Mouse (Mus musculus) limb, embryonic 10.5 days (tissue): Measurements from ENCODE around the gene Ccne1. TPM values are rescaled to one million over a fixed set of nuclear protein-coding genes. Genes with fewer than 3 reads are reported as not detected.

ENCODE experiments used
- DNase-seq: peaks from one replicate; pipeline ENCODE4 v3.0.0-alpha.2; 2017; ENCODE audit warnings: low spot score
- H3K27ac ChIP-seq: fragments of 300-500 bp; sonication (generic); 2 replicates; pipeline ENCODE4 v1.5.1; 2016; ENCODE audit warnings: mild to moderate bottlenecking
- H3K27me3 ChIP-seq: fragments of 300-500 bp; sonication (generic); 2 replicates; pipeline ENCODE4 v1.6.1; 2016; ENCODE audit warnings: low read depth, mild to moderate bottlenecking; ENCODE audit not compliant: poor library complexity, severe bottlenecking
- H3K36me3 ChIP-seq: fragments of 300-500 bp; sonication (generic); 2 replicates; pipeline ENCODE4 v1.6.1; 2016; ENCODE audit warnings: mild to moderate bottlenecking, moderate library complexity
- H3K4me1 ChIP-seq: fragments of 300-500 bp; sonication (generic); 2 replicates; pipeline ENCODE4 v1.6.1; 2016
- H3K4me3 ChIP-seq: fragments of 300-500 bp; sonication (generic); 2 replicates; pipeline ENCODE4 v1.5.1; 2016; ENCODE audit warnings: mild to moderate bottlenecking, moderate library complexity
- H3K9me3 ChIP-seq: fragments of 300-500 bp; sonication (generic); replicated peaks from 2 replicates; pipeline ENCODE4 v1.6.1; 2016; ENCODE audit warnings: mild to moderate bottlenecking
- WGBS: fragments of 180-500 bp; shearing (Covaris S2); methylation state at CpG from one replicate; pipeline ENCODE4 v1.1.7; 2016; 5-methylcytosine and 5-hydroxymethylcytosine counted together
- polyA plus RNA-seq: library from polyadenylated mRNA; unstranded; fragments of >200 nt; fragmentation: Nextera tagmentation; extraction: Ambion mirVana; gene quantifications from 2 replicates; pipeline ENCODE4 v1.2.1, GENCODE M21; 2016

Gene Ccne1
- polyA plus RNA-seq, 1 experiment from 2014 or later: 158 TPM

GRCm38 (mm10) chr7:38087856-38088255 is 19.5 kb downstream of the Ccne1 start:
- Histone ChIP-seq H3K36me3 (no peaks in the 10 kb centered on the region), H3K27ac (no peak overlapping the region), H3K4me1 (peaks cover 26% of the 10 kb centered on the region), H3K4me3 (no peak overlapping the region), H3K27me3 (peaks cover 24% of the 10 kb centered on the region), H3K9me3 (no peaks in the 10 kb centered on the region)
- no peak for DNase-seq
- 89% methylated on average over 8 of the region's 8 CpGs for WGBS

GRCm38 (mm10) chr7:38086401-38086800 is 20.9 kb downstream of the Ccne1 start:
- Histone ChIP-seq H3K4me1 (peaks cover 22% of the 10 kb centered on the region), H3K4me3 (peak overlapping the region; percentile 57), H3K9me3 (no peaks in the 10 kb centered on the region), H3K36me3 (no peaks in the 10 kb centered on the region), H3K27me3 (peaks cover 24% of the 10 kb centered on the region), H3K27ac (no peak overlapping the region)
- 43% methylated on average over 8 of the region's 8 CpGs for WGBS
- DNase-seq: no peak

- peak; percentile 65 for DNase-seq
- Histone ChIP-seq H3K4me1 (peaks cover 22% of the 10 kb centered on the region), H3K27ac (peak overlapping the region; percentile 67), H3K36me3 (no peaks in the 10 kb centered on the region), H3K9me3 (no peaks in the 10 kb centered on the region), H3K27me3 (peaks cover 24% of the 10 kb centered on the region), H3K4me3 (peak overlapping the region; percentile 57)
- WGBS: 1% methylated on average over 35 of the region's 35 CpGs
Measured at GRCm38 (mm10) chr7:38085573-38086211, 21.6 kb downstream of the Ccne1 start.

GRCm38 (mm10) chr7:38084778-38085572 is 22.4 kb downstream of the Ccne1 start:
- H3K36me3 ChIP-seq: no peaks in the 10 kb centered on the region
- peaks cover 24% of the 10 kb centered on the region for H3K27me3 ChIP-seq
- peak overlapping the region; percentile 57 for H3K4me3 ChIP-seq
- H3K9me3 ChIP-seq: no peaks in the 10 kb centered on the region
- DNase-seq: peak; percentile 100
- H3K27ac ChIP-seq: peak overlapping the region; percentile 67
- peaks cover 22% of the 10 kb centered on the region for H3K4me1 ChIP-seq
- under 1% methylated on average over 65 of the region's 65 CpGs for WGBS

- peaks cover 22% of the 10 kb centered on the region for H3K4me1 ChIP-seq
- DNase-seq: no peak
- H3K36me3 ChIP-seq: no peaks in the 10 kb centered on the region
- H3K9me3 ChIP-seq: no peaks in the 10 kb centered on the region
- no peak overlapping the region for H3K4me3 ChIP-seq
- H3K27ac ChIP-seq: no peak overlapping the region
- peaks cover 20% of the 10 kb centered on the region for H3K27me3 ChIP-seq
Measured at GRCm38 (mm10) chr7:38082971-38083370, 24.4 kb downstream of the Ccne1 start.

- H3K36me3 ChIP-seq: no peaks in the 10 kb centered on the region
- WGBS: 69% methylated on average over 7 of the region's 7 CpGs
- H3K27me3 ChIP-seq: peaks cover 11% of the 10 kb centered on the region
- H3K4me3 ChIP-seq: no peak overlapping the region
- no peak overlapping the region for H3K27ac ChIP-seq
- DNase-seq: no peak
- H3K4me1 ChIP-seq: peaks cover 11% of the 10 kb centered on the region
- H3K9me3 ChIP-seq: no peaks in the 10 kb centered on the region
Measured at GRCm38 (mm10) chr7:38077189-38077588, 30.1 kb downstream of the Ccne1 start.

- DNase-seq: no peak
- Histone ChIP-seq H3K27ac (no peak overlapping the region), H3K36me3 (no peaks in the 10 kb centered on the region), H3K4me1 (peaks cover 11% of the 10 kb centered on the region), H3K4me3 (no peak overlapping the region), H3K27me3 (peaks cover 11% of the 10 kb centered on the region), H3K9me3 (no peaks in the 10 kb centered on the region)
- 68% methylated on average over 6 of the region's 6 CpGs for WGBS
Measured at GRCm38 (mm10) chr7:38075487-38075886, 31.8 kb downstream of the Ccne1 start.

GRCm38 (mm10) chr7:38074920-38075319 is 32.4 kb downstream of the Ccne1 start:
- no peaks in the 10 kb centered on the region for H3K36me3 ChIP-seq
- WGBS: 58% methylated on average over 10 of the region's 10 CpGs
- H3K27me3 ChIP-seq: peaks cover 11% of the 10 kb centered on the region
- H3K4me1 ChIP-seq: peaks cover 11% of the 10 kb centered on the region
- H3K9me3 ChIP-seq: no peaks in the 10 kb centered on the region
- no peak for DNase-seq
- H3K4me3 ChIP-seq: peak overlapping the region; percentile 42
- peak overlapping the region; percentile 74 for H3K27ac ChIP-seq

GRCm38 (mm10) chr7:38074514-38074913 is 32.8 kb downstream of the Ccne1 start:
- H3K27me3 ChIP-seq: peaks cover 11% of the 10 kb centered on the region
- peaks cover 11% of the 10 kb centered on the region for H3K4me1 ChIP-seq
- peak overlapping the region; percentile 74 for H3K27ac ChIP-seq
- peak overlapping the region; percentile 42 for H3K4me3 ChIP-seq
- no peaks in the 10 kb centered on the region for H3K36me3 ChIP-seq
- H3K9me3 ChIP-seq: no peaks in the 10 kb centered on the region
- peak; percentile 50 for DNase-seq
- WGBS: 4% methylated on average over 14 of the region's 14 CpGs

- peak; percentile 51 for DNase-seq
- Histone ChIP-seq H3K36me3 (no peaks in the 10 kb centered on the region), H3K27ac (no peak overlapping the region), H3K4me1 (peaks cover 11% of the 10 kb centered on the region), H3K27me3 (peaks cover 11% of the 10 kb centered on the region), H3K9me3 (no peaks in the 10 kb centered on the region), H3K4me3 (peak overlapping the region; percentile 42; the same call in 1 of the 2 replicates)
- WGBS: 25% methylated on average over 3 of the region's 3 CpGs
Measured at GRCm38 (mm10) chr7:38073782-38074181, 33.6 kb downstream of the Ccne1 start.

- no peaks in the 10 kb centered on the region for H3K36me3 ChIP-seq
- 78% methylated on average over 5 of the region's 5 CpGs for WGBS
- no peak overlapping the region for H3K27ac ChIP-seq
- H3K27me3 ChIP-seq: peaks cover 11% of the 10 kb centered on the region
- peaks cover 11% of the 10 kb centered on the region for H3K4me1 ChIP-seq
- DNase-seq: no peak
- no peak overlapping the region for H3K4me3 ChIP-seq
- no peaks in the 10 kb centered on the region for H3K9me3 ChIP-seq
Measured at GRCm38 (mm10) chr7:38071065-38071464, 36.3 kb downstream of the Ccne1 start.

- no peak for DNase-seq
- Histone ChIP-seq H3K9me3 (no peaks in the 10 kb centered on the region), H3K4me1 (peaks cover 11% of the 10 kb centered on the region), H3K36me3 (no peaks in the 10 kb centered on the region), H3K4me3 (no peak overlapping the region), H3K27me3 (peaks cover 11% of the 10 kb centered on the region), H3K27ac (no peak overlapping the region)
- 61% methylated on average over 2 of the region's 2 CpGs for WGBS
Measured at GRCm38 (mm10) chr7:38070663-38071062, 36.7 kb downstream of the Ccne1 start.

GRCm38 (mm10) chr7:38064431-38064830 is 42.9 kb downstream of the Ccne1 start:
- Histone ChIP-seq H3K4me3 (no peak overlapping the region), H3K9me3 (no peaks in the 10 kb centered on the region), H3K36me3 (no peaks in the 10 kb centered on the region), H3K27me3 (no peaks in the 10 kb centered on the region), H3K4me1 (peaks cover 14% of the 10 kb centered on the region), H3K27ac (no peak overlapping the region)
- 55% methylated on average over 4 of the region's 4 CpGs for WGBS
- DNase-seq: no peak
